Mouse (Mus musculus) gonadal fat pad, adult 2 months (tissue): ENCODE data around the gene Phxr2. TPM values are rescaled to one million over a fixed set of nuclear protein-coding genes. Genes with fewer than 3 reads are reported as not detected.
"Not testable (repeated sequence)": the region's sequence is repeated elsewhere in the genome, so short reads cannot be mapped to it uniquely, and the experiment has no call there.

Experiments used
- DNase-seq: peaks from one replicate; pipeline ENCODE4 v3.0.0-alpha.2; 2012; ENCODE audit warnings: low read depth
- polyA plus RNA-seq: library from polyadenylated mRNA; depleted of rRNA; stranded (reverse); fragments of >200 nt; gene quantifications from 2 replicates; pipeline ENCODE4 v1.2.3, GENCODE M21; 2012; rRNA removed

The Phxr2 gene
- polyA plus RNA-seq = not detected in 2 replicates

DNA sequence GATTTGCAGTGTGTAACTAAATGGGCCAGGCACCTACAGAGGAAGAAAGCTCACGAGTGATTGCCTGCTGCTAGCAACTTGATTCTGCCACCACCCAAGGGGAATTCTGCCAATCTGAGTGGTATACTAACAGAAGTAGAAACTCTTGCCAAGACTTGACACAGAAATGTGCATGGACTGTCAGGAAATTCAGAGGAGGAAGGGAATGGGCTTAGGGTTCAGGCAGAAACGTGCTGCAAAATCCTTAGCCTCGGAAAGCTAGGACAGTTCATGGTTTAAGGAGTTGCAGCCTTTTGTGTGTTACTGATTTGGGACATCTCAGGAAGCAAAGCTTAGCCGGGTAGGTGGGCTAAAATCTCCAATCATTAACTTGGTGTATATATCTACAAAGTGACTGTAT is at the start of gene Phxr2:
TSS of gene Phxr2 (minus strand) at position 101 of the 400 bp plus-strand sequence.
- no peak for DNase-seq

DNA sequence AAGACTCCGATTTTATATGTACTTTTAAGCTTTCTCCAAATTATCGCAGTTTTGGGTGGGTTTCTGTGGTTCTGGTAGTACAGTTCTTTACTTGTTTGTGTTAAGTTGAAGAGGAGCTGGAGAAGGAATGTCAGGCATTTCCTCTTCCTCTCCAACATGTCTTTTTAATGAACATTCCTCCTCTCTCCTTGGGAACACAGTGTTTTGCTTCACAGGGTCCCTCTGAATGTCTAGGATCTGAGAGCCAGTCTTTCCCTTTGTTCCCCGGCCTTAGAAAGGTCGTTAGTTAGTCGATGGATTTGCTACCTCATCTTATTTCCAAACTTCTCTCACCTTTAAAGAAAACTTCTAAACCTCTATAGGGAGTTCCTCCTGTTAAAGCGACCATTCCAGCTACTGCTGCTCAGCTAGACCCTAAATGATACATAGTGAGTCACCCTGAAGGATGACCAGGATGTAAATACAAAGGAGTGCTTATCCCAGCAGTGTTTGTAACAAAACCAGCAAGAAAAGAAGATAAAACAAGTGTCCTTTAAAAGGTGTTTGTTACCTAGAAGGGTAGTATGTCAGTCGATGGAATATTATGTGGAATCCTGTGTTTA is 46.9 kb upstream of the Phxr2 start:
- no peak for DNase-seq

- no peak for DNase-seq
Measured at GRCm38 (mm10) chr10:99171961-99172497, 45.9 kb upstream of the Phxr2 start.

DNA sequence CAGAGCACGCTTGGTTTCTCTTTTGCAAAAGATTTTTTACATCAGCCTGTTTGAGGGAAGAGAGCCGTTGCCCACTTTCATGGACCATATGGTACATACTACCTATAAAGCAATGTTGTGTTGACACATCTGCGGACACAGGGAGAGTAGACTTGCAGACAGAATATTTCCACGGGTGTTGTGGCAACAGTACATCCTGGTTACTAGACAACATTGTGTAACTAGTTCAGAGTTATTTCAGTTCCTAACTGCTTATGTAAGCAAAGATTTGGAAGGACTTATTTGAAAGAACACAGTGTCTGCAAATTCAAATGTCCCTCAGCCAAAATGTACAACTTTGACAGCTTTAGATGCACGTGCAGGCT is 43.6 kb upstream of the Phxr2 start:
- peak; percentile 36 for DNase-seq

DNA sequence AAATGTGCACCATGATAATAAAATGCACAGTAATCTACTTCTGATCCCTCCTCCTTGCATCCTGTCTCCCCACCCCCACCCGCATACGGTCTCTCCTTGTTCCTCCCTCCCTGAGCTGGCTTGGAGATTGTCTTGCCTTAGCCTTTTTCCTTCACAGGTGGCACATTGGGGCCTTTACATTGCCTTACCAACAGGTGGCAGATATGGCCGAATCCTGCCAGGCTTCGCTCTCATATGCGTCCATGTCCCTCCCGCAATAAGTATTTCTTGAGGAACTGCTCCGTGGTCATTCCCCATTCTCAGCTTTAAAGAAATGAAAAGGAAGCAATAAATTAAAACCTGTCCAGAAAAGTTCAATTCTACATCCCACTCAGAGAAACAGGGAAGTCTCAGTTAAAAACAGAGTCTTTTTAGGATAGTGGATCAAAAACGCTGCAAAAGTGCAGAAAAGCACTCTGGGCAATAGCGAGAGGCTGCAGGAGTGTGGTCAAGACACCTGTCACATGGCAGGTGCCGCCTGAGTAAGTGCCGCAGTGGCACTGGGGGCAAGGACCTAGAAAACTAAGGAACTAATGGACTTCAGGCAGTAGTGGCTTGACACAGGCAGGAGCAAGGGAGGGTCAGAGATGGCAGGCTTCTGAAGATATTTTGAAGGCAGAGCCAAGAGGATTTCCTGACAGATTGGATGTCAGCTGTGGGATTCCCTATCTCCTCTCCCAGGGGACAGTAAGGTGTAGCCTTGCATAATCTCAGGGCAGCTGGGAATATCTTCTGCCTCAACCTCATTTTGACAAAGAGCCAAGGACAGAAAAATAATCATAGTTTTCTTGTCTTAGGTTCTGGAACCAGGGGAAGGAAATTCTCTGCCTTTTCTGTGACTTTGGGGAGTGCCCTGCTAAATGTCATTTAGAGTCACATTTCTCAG is 43.0 kb upstream of the Phxr2 start:
- DNase-seq = no peak

DNA sequence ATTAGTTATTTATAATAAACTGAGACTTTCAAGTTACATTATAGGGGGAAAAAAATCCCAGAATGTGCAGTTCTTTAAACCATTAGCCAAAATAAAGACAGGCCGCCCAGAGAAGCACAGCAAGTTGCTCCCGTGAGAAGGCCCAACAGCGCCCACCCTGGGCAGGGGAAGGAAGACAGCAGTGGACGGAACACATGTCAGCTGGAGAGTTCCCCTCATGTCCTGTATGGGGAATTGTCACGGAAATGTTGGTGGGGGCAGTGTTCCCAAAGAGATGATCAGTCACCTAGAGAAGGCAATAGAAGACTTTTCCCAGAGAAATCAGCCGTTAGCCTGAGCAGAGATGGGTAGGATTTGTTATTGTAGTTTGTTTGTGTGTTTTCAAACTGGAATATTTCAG is 42.3 kb upstream of the Phxr2 start:
- no peak for DNase-seq

DNA sequence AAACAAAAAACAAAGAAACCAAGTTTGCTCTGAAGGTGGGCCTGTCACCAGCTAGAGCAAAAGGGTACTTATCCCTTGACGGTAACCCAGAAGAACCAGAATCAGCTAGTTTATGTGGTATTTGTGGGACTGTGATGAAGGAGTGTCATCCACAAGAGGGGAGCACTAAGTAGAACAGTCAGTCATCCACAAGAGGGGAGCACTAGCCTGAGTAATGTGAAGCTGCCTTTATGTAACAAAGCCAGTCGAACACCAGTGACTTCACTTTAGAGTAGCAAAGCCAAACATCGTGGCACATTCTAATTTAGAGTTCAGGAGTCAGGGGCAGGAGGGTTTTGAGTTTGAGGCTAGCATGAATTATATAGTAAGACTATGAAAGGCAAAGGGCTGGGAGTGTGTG is 40.3 kb upstream of the Phxr2 start:
- no peak for DNase-seq

- DNase-seq = no peak
Measured at GRCm38 (mm10) chr10:99165751-99166282, 39.7 kb upstream of the Phxr2 start.

DNA sequence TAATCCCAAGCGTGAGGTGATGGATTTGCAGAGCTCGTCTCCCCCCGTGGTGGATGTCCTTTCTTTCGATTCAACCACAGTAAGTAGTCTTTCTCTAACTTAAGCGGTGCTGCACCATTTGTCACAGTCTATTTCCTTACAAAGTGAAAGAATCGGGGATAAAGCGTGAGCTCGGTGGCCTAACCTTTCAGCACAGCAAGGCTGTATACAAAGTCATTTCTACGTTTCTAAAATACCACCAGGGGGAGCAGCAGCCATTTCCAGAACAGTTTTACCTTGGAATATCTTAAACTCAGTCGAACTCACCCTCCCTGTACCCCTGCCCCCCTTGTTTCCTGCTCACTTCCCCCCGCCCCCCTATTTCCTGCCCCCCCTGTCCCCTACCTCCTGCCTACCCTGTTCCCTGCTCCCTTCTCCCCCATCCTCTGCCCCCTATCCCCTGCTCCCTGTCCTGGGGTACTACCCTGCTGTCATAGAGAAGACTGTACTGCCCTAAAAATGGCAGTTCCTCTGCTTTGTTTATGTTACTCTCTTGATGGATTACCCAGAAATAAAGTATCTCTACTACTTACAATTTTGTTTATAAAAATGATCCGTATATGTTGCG is 38.8 kb upstream of the Phxr2 start:
- DNase-seq = no peak

DNA sequence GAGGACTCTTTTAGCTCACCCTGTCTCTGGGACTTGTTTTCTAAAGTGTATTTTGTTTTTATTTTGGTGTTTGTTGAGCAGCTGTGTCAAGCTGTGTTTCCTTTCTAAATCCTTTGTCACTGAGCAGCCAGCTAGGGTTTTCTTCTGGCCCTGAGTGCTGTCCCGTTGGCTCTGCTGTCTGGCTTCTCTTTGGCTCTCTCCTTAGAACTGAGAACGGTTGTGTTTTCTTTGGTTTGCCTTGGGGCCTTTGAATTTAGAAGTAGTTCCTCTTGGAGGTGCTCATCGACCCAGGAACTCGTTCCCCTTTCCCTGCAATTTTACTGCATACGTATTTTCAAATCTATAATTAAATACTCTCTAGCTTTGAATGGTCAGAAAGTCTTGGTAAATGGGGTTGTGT is 36.9 kb upstream of the Phxr2 start:
- no peak for DNase-seq

DNA sequence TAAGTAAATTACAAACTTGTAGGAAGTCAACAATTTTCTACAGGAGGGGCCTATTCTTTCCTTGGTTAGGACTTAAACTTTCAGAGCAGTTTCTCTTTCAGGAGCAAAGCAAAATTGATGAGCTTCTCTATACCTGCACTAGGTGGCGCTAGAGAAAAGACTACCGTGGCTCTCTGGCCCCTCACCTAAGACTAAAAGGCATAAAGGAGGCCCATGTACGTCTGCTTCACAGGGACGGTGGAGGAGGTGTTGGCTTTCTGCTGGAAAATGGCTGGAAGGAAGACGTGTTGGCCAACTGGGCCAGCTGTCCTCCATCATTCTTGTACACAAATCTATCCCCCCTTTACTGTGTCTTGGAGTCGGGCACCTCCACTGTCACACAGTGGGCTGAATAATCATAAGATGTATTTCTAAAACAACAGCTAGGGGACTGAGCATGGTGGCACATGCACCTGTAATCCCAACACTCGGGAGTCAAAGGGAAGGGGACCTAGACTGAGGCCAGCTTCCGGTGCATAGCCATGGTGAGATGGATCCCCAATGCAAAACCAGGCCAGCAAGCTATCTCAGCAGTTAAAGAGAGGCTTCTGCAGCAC is 36.0 kb upstream of the Phxr2 start:
- no peak for DNase-seq

DNA sequence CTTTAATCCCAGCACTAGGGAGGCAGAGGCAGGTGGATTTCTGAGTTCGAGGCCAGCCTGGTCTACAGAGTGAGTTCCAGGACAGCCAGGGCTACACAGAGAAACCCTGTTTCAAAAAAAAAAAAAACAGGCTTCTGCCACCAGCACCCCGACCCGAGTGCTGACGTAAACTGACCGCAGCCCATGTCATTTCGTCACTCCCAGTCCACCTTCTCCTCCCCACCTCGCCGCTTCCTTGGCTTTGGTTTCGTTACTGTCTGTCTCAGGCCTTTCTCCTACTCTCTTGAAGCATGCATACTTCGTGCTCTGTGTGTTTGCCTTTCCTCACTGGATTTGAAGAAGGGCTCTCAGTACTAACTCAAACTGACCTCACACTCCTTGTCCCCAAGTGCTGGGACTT is 31.6 kb upstream of the Phxr2 start:
- not testable (repeated sequence) for DNase-seq

GRCm38 (mm10) chr10:99156808-99157207 is 30.7 kb upstream of the Phxr2 start:
- no peak for DNase-seq

- DNase-seq = no peak
Measured at GRCm38 (mm10) chr10:99154635-99155034, 28.5 kb upstream of the Phxr2 start.

DNA sequence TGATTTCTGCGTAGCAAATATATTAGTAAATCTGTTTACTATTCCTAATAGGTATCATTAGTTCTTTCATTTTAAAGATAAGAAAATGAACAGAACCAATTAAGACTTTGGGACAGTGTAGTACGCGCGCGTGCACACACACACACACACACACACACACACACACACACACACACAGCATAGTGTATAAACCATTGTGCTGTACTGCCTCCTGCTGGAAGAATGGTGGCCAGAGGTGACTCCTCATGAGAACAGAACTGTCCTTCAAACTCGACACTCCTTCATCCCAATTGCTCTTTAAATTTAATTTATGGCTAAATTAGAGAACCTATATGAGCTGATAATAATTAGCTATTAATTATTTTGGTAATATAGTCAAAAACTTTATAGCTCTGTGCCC is 25.9 kb upstream of the Phxr2 start:
- no peak for DNase-seq

DNA sequence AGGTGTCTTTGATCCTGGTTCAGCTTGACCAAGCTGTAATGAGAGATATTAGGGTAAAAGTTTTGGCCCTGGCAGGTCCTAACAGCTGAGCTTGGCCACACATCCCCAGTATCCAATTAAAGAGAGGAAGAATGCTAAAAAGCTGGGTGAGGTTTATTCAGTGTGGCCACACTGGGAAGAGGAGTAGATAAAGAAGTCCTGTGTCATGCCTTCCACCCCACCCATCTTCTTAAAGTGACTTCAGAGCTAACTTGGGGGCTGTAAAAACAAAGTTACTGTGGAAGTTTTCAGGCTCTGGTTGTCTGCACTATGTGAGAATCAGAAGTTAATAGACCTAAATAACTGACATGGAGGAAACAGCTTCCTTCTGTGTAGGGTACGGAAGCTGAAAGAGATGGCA is 25.5 kb upstream of the Phxr2 start:
- no peak for DNase-seq

GRCm38 (mm10) chr10:99150016-99150415 is 23.9 kb upstream of the Phxr2 start:
- DNase-seq = no peak

DNA sequence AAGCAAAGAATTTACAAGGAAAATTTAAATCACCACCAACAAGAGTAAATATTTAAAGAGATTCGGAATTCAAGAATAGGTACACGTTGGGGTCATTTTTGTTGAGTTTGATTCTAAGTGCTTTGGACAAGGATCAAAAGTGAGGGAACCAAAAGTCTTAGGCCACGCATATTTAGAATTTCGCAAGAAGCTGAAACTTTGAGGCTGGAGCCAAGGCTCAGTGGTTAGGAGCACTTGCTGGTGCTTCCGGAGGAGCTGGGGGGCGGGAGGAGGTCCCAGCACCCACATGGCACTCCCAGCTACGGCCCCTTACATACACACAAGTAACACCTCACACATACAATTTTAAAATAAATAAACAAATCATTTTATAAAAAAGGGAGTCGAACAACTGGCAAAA is 20.5 kb upstream of the Phxr2 start:
- DNase-seq = no peak

DNA sequence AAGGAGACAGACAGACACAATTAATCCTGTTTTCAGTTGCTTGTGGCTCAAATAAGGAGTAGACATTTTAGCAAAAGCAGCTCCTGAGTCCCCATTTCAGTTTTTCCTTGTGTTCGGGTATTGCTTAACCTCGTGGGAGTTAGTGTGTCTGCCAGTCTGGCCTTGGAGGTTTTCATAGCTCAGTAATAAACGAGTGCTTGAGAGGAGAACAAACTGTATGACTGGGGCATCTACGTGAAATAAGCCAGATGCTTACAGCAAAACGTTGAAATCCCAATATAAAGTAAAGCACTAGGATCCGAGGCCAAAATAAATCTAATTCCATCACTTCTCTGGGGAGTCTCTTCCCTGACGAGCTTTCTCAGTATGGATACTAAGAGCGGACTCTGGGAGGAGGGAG is 19.5 kb upstream of the Phxr2 start:
- no peak for DNase-seq

GRCm38 (mm10) chr10:99136337-99136736 is 10.2 kb upstream of the Phxr2 start:
- DNase-seq = no peak

GRCm38 (mm10) chr10:99133321-99133875 is 7.3 kb upstream of the Phxr2 start:
- DNase-seq = no peak
